Mouse (Mus musculus): ENCODE results near the gene Mphosph9. TPM values are rescaled to one million over a fixed set of nuclear protein-coding genes. Genes with fewer than 3 reads are reported as not detected.
A peak's percentile ranks its signal among the peaks of the same experiment; 100 is the strongest.

Gene Mphosph9
- polyA plus RNA-seq, 1 experiment from 2014 or later = 6.6 TPM

GRCm38 (mm10) chr5:124290216-124290615 lies 37.6 kb downstream of the Mphosph9 start:
- WGBS = 80% methylated on average over 4 of the region's 4 CpGs
- Histone ChIP-seq H3K27ac (ENCODE audit: low read length) (no peak overlapping the region), H3K9ac (ENCODE audit: low read depth, low read length) (no peak overlapping the region), H3K4me1 (ENCODE audit: control insufficient read depth, insufficient read depth, low read length) (no peaks in the 10 kb centered on the region), H3K4me2 (ENCODE audit: low read depth, low read length) (no peak overlapping the region), H3K27me3 (replicated peaks; ENCODE audit: control insufficient read depth, insufficient read depth, low read length) (no peaks in the 10 kb centered on the region), H3K4me3 (ENCODE audit: low read length) (no peak overlapping the region), H3K9me3 (ENCODE audit: control insufficient read depth, low read length) (peaks cover 3% of the 10 kb centered on the region; the same call in 1 of the 2 replicates), H3K36me3 (ENCODE audit: control insufficient read depth, insufficient read depth, low read length) (peaks cover 24% of the 10 kb centered on the region)
- no peak for ATAC-seq

GRCm38 (mm10) chr5:124287616-124288247 lies 40.0 kb downstream of the Mphosph9 start:
- no peak overlapping the region for H3K4me2 ChIP-seq (ENCODE audit: low read depth, low read length)
- H3K9me3 ChIP-seq (ENCODE audit: control insufficient read depth, low read length) = peaks cover 3% of the 10 kb centered on the region; the same call in 1 of the 2 replicates
- peaks cover 17% of the 10 kb centered on the region for H3K36me3 ChIP-seq (ENCODE audit: control insufficient read depth, insufficient read depth, low read length)
- WGBS = 95% methylated on average over 6 of the region's 6 CpGs
- H3K27me3 ChIP-seq (replicated peaks; ENCODE audit: control insufficient read depth, insufficient read depth, low read length) = no peaks in the 10 kb centered on the region
- ATAC-seq = no peak
- no peak overlapping the region for H3K4me3 ChIP-seq (ENCODE audit: low read length)
- no peak overlapping the region for H3K9ac ChIP-seq (ENCODE audit: low read depth, low read length)
- no peaks in the 10 kb centered on the region for H3K4me1 ChIP-seq (ENCODE audit: control insufficient read depth, insufficient read depth, low read length)
- no peak overlapping the region for H3K27ac ChIP-seq (ENCODE audit: low read length)

GRCm38 (mm10) chr5:124284330-124284729 lies 43.4 kb downstream of the Mphosph9 start:
- H3K9me3 ChIP-seq (ENCODE audit: control insufficient read depth, low read length) = peaks cover 3% of the 10 kb centered on the region; the same call in 1 of the 2 replicates
- H3K4me2 ChIP-seq (ENCODE audit: low read depth, low read length) = no peak overlapping the region
- no peak overlapping the region for H3K27ac ChIP-seq (ENCODE audit: low read length)
- no peak overlapping the region for H3K9ac ChIP-seq (ENCODE audit: low read depth, low read length)
- no peaks in the 10 kb centered on the region for H3K27me3 ChIP-seq (replicated peaks; ENCODE audit: control insufficient read depth, insufficient read depth, low read length)
- ATAC-seq = no peak
- H3K36me3 ChIP-seq (ENCODE audit: control insufficient read depth, insufficient read depth, low read length) = peaks cover 11% of the 10 kb centered on the region
- 64% methylated on average over 3 of the region's 3 CpGs for WGBS
- H3K4me3 ChIP-seq (ENCODE audit: low read length) = no peak overlapping the region
- no peaks in the 10 kb centered on the region for H3K4me1 ChIP-seq (ENCODE audit: control insufficient read depth, insufficient read depth, low read length)

GRCm38 (mm10) chr5:124282854-124283253 lies 44.9 kb downstream of the Mphosph9 start:
- H3K9me3 ChIP-seq (ENCODE audit: control insufficient read depth, low read length) = peaks cover 2% of the 10 kb centered on the region; the same call in 1 of the 2 replicates

GRCm38 (mm10) chr5:124270226-124270625 lies 57.5 kb downstream of the Mphosph9 start:
- no peaks in the 10 kb centered on the region for H3K27me3 ChIP-seq (replicated peaks; ENCODE audit: control insufficient read depth, insufficient read depth, low read length)
- no peak for ATAC-seq
- H3K4me3 ChIP-seq (ENCODE audit: low read length) = no peak overlapping the region
- 93% methylated on average over 5 of the region's 5 CpGs for WGBS
- H3K36me3 ChIP-seq (ENCODE audit: control insufficient read depth, insufficient read depth, low read length) = no peaks in the 10 kb centered on the region
- no peak overlapping the region for H3K9ac ChIP-seq (ENCODE audit: low read depth, low read length)
- H3K4me1 ChIP-seq (ENCODE audit: control insufficient read depth, insufficient read depth, low read length) = no peaks in the 10 kb centered on the region
- H3K9me3 ChIP-seq (ENCODE audit: control insufficient read depth, low read length) = no peaks in the 10 kb centered on the region
- no peak overlapping the region for H3K27ac ChIP-seq (ENCODE audit: low read length)
- no peak overlapping the region for H3K4me2 ChIP-seq (ENCODE audit: low read depth, low read length)

More at GRCm38 (mm10) chr5:124282854-124283253, 44.9 kb downstream of the Mphosph9 start:
- H3K9ac ChIP-seq (ENCODE audit: low read depth, low read length) = no peak overlapping the region
- no peak overlapping the region for H3K4me3 ChIP-seq (ENCODE audit: low read length)
- H3K36me3 ChIP-seq (ENCODE audit: control insufficient read depth, insufficient read depth, low read length) = peaks cover 7% of the 10 kb centered on the region
- no peak for ATAC-seq
- H3K27me3 ChIP-seq (replicated peaks; ENCODE audit: control insufficient read depth, insufficient read depth, low read length) = no peaks in the 10 kb centered on the region
- no peak overlapping the region for H3K27ac ChIP-seq (ENCODE audit: low read length)
- 93% methylated on average over 2 of the region's 2 CpGs for WGBS
- H3K4me1 ChIP-seq (ENCODE audit: control insufficient read depth, insufficient read depth, low read length) = no peaks in the 10 kb centered on the region
- no peak overlapping the region for H3K4me2 ChIP-seq (ENCODE audit: low read depth, low read length)

- no peak overlapping the region for H3K9ac ChIP-seq (ENCODE audit: low read depth, low read length)
- no peak overlapping the region for H3K4me3 ChIP-seq (ENCODE audit: low read length)
- no peaks in the 10 kb centered on the region for H3K36me3 ChIP-seq (ENCODE audit: control insufficient read depth, insufficient read depth, low read length)
- no peak overlapping the region for H3K27ac ChIP-seq (ENCODE audit: low read length)
- ATAC-seq = no peak
- H3K9me3 ChIP-seq (ENCODE audit: control insufficient read depth, low read length) = no peaks in the 10 kb centered on the region
- H3K4me2 ChIP-seq (ENCODE audit: low read depth, low read length) = no peak overlapping the region
- no peaks in the 10 kb centered on the region for H3K4me1 ChIP-seq (ENCODE audit: control insufficient read depth, insufficient read depth, low read length)
- no peaks in the 10 kb centered on the region for H3K27me3 ChIP-seq (replicated peaks; ENCODE audit: control insufficient read depth, insufficient read depth, low read length)
- WGBS = 80% methylated on average over 11 of the region's 11 CpGs
Observed at GRCm38 (mm10) chr5:124269661-124270060, 58.1 kb downstream of the Mphosph9 start.

GRCm38 (mm10) chr5:124267652-124268051 lies 60.1 kb downstream of the Mphosph9 start:
- Histone ChIP-seq H3K4me1 (ENCODE audit: control insufficient read depth, insufficient read depth, low read length) (no peaks in the 10 kb centered on the region), H3K27ac (ENCODE audit: low read length) (no peak overlapping the region), H3K36me3 (ENCODE audit: control insufficient read depth, insufficient read depth, low read length) (no peaks in the 10 kb centered on the region), H3K9me3 (ENCODE audit: control insufficient read depth, low read length) (no peaks in the 10 kb centered on the region), H3K4me2 (ENCODE audit: low read depth, low read length) (no peak overlapping the region), H3K4me3 (ENCODE audit: low read length) (no peak overlapping the region), H3K27me3 (replicated peaks; ENCODE audit: control insufficient read depth, insufficient read depth, low read length) (no peaks in the 10 kb centered on the region), H3K9ac (ENCODE audit: low read depth, low read length) (no peak overlapping the region)
- ATAC-seq = no peak
- 80% methylated on average over 6 of the region's 6 CpGs for WGBS

GRCm38 (mm10) chr5:124266821-124267220 lies 61.0 kb downstream of the Mphosph9 start:
- Histone ChIP-seq H3K9me3 (ENCODE audit: control insufficient read depth, low read length) (no peaks in the 10 kb centered on the region), H3K9ac (ENCODE audit: low read depth, low read length) (no peak overlapping the region), H3K27ac (ENCODE audit: low read length) (no peak overlapping the region), H3K36me3 (ENCODE audit: control insufficient read depth, insufficient read depth, low read length) (no peaks in the 10 kb centered on the region), H3K4me3 (ENCODE audit: low read length) (no peak overlapping the region), H3K27me3 (replicated peaks; ENCODE audit: control insufficient read depth, insufficient read depth, low read length) (no peaks in the 10 kb centered on the region), H3K4me2 (ENCODE audit: low read depth, low read length) (no peak overlapping the region), H3K4me1 (ENCODE audit: control insufficient read depth, insufficient read depth, low read length) (no peaks in the 10 kb centered on the region)
- 81% methylated on average over 6 of the region's 6 CpGs for WGBS
- ATAC-seq = no peak

GRCm38 (mm10) chr5:124263246-124263645 lies 64.5 kb downstream of the Mphosph9 start:
- no peaks in the 10 kb centered on the region for H3K9me3 ChIP-seq (ENCODE audit: control insufficient read depth, low read length)
- 73% methylated on average over 4 of the region's 4 CpGs for WGBS
- no peak overlapping the region for H3K27ac ChIP-seq (ENCODE audit: low read length)
- ATAC-seq = no peak
- H3K4me1 ChIP-seq (ENCODE audit: control insufficient read depth, insufficient read depth, low read length) = no peaks in the 10 kb centered on the region
- H3K4me3 ChIP-seq (ENCODE audit: low read length) = no peak overlapping the region
- H3K27me3 ChIP-seq (replicated peaks; ENCODE audit: control insufficient read depth, insufficient read depth, low read length) = no peaks in the 10 kb centered on the region
- 0 out of 2 replicates have a peak, but pooled peaks cover 4% of the 10 kb centered on the region for H3K36me3 ChIP-seq (ENCODE audit: control insufficient read depth, insufficient read depth, low read length)
- no peak overlapping the region for H3K4me2 ChIP-seq (ENCODE audit: low read depth, low read length)
- H3K9ac ChIP-seq (ENCODE audit: low read depth, low read length) = no peak overlapping the region

- no peak overlapping the region for H3K4me2 ChIP-seq (ENCODE audit: low read depth, low read length)
- 56% methylated on average over 4 of the region's 4 CpGs for WGBS
- H3K27ac ChIP-seq (ENCODE audit: low read length) = no peak overlapping the region
- no peak overlapping the region for H3K4me3 ChIP-seq (ENCODE audit: low read length)
- H3K4me1 ChIP-seq (ENCODE audit: control insufficient read depth, insufficient read depth, low read length) = no peaks in the 10 kb centered on the region
- 0 out of 2 replicates have a peak, but pooled peaks have one; percentile 36 for ATAC-seq
- H3K9me3 ChIP-seq (ENCODE audit: control insufficient read depth, low read length) = no peaks in the 10 kb centered on the region
- no peaks in the 10 kb centered on the region for H3K27me3 ChIP-seq (replicated peaks; ENCODE audit: control insufficient read depth, insufficient read depth, low read length)
- H3K9ac ChIP-seq (ENCODE audit: low read depth, low read length) = no peak overlapping the region
- 0 out of 2 replicates have a peak, but pooled peaks cover 4% of the 10 kb centered on the region for H3K36me3 ChIP-seq (ENCODE audit: control insufficient read depth, insufficient read depth, low read length)
Observed at GRCm38 (mm10) chr5:124262090-124262489, 65.7 kb downstream of the Mphosph9 start.

Measured in intestine, embryonic 16.5 days (tissue).